Mouse (Mus musculus) embryonic fibroblast, embryonic 13.5 days (primary cell): ENCODE data around the gene Xpnpep2. TPM values are rescaled to one million over a fixed set of nuclear protein-coding genes. Genes with fewer than 3 reads are reported as not detected.
A peak's percentile ranks its signal among the peaks of the same experiment; 100 is the strongest.

ENCODE experiments used
- H3K27ac ChIP-seq: 2 replicates; pipeline ENCODE4 v1.5.1; 2012; ENCODE audit warnings: low read length, control low read depth, inconsistent platforms; ENCODE audit not compliant: insufficient read depth
- H3K4me1 ChIP-seq: 2 replicates; pipeline ENCODE4 v1.6.1; 2011; ENCODE audit warnings: low read length; ENCODE audit not compliant: control insufficient read depth, insufficient read depth
- H3K4me3 ChIP-seq: 2 replicates; pipeline ENCODE4 v1.5.1; 2011; ENCODE audit warnings: mild to moderate bottlenecking, control low read depth, low read length; ENCODE audit not compliant: insufficient read depth
- CTCF ChIP-seq: IDR thresholded peaks from 2 replicates; pipeline ENCODE4 v1.5.1; 2011; ENCODE audit warnings: mild to moderate bottlenecking, control low read depth, low read length, moderate library complexity, borderline replicate concordance; ENCODE audit not compliant: insufficient read depth
- POLR2A ChIP-seq: IDR thresholded peaks from 2 replicates; pipeline ENCODE4 v1.6.1; 2011; ENCODE audit warnings: low read depth, mild to moderate bottlenecking, control low read depth, low read length, moderate library complexity
- polyA plus RNA-seq: library from polyadenylated mRNA; stranded (reverse); fragments of >200 nt; gene quantifications from 2 replicates; pipeline ENCODE4 v1.2.4, GENCODE M21; 2011; ENCODE audit warnings: low read depth; ENCODE audit not compliant: missing spikeins, insufficient read length

Gene Xpnpep2
- 1.5 and 1.6 TPM in 2 replicates for polyA plus RNA-seq

GRCm38 (mm10) chrX:48108394-48109315 is at the start of gene Xpnpep2:
TSS of gene Xpnpep2 (plus strand) at chrX:48108725.
- H3K4me1 ChIP-seq: peaks cover 5% of the 10 kb centered on the region; the same call in 1 of the 2 replicates
- no peak for TF ChIP-seq CTCF
- TF ChIP-seq POLR2A: no peak
- peak within 1 kb of the TSS; percentile 54; the same call in 1 of the 2 replicates for H3K27ac ChIP-seq
- no peak within 1 kb of the TSS for H3K4me3 ChIP-seq

GRCm38 (mm10) chrX:48062481-48062880 is 46.0 kb upstream of the Xpnpep2 start:
- no peak for TF ChIP-seq POLR2A
- TF ChIP-seq CTCF: no peak
- Histone ChIP-seq H3K4me1 (no peaks in the 10 kb centered on the region), H3K27ac (no peak overlapping the region), H3K4me3 (no peak overlapping the region)

- no peak for TF ChIP-seq POLR2A
- no peak for TF ChIP-seq CTCF
Measured at GRCm38 (mm10) chrX:48064166-48064853, 44.2 kb upstream of the Xpnpep2 start.

GRCm38 (mm10) chrX:48066891-48067290 is 41.6 kb upstream of the Xpnpep2 start:
- no peaks in the 10 kb centered on the region for H3K4me1 ChIP-seq
- no peak overlapping the region for H3K27ac ChIP-seq
- TF ChIP-seq POLR2A: no peak
- TF ChIP-seq CTCF: no peak

More at GRCm38 (mm10) chrX:48064166-48064853, 44.2 kb upstream of the Xpnpep2 start:
- no peaks in the 10 kb centered on the region for H3K4me1 ChIP-seq
- no peak overlapping the region for H3K4me3 ChIP-seq
- H3K27ac ChIP-seq: no peak overlapping the region

GRCm38 (mm10) chrX:48071961-48072360 is 36.6 kb upstream of the Xpnpep2 start:
- Histone ChIP-seq H3K4me1 (no peaks in the 10 kb centered on the region), H3K4me3 (no peak overlapping the region), H3K27ac (no peak overlapping the region)
- TF ChIP-seq POLR2A (no peak), CTCF (no peak)

More at GRCm38 (mm10) chrX:48066891-48067290, 41.6 kb upstream of the Xpnpep2 start:
- no peak overlapping the region for H3K4me3 ChIP-seq

- no peaks in the 10 kb centered on the region for H3K4me1 ChIP-seq
- no peak overlapping the region for H3K4me3 ChIP-seq
- TF ChIP-seq CTCF: no peak
- no peak for TF ChIP-seq POLR2A
- no peak overlapping the region for H3K27ac ChIP-seq
Measured at GRCm38 (mm10) chrX:48072401-48072800, 36.1 kb upstream of the Xpnpep2 start.

GRCm38 (mm10) chrX:48074691-48075090 is 33.8 kb upstream of the Xpnpep2 start:
- TF ChIP-seq CTCF (no peak), POLR2A (no peak)
- H3K4me1 ChIP-seq: no peaks in the 10 kb centered on the region
- H3K27ac ChIP-seq: no peak overlapping the region
- H3K4me3 ChIP-seq: no peak overlapping the region

GRCm38 (mm10) chrX:48076806-48077425 is 31.6 kb upstream of the Xpnpep2 start:
- TF ChIP-seq CTCF: no peak
- no peak for TF ChIP-seq POLR2A
- Histone ChIP-seq H3K4me1 (no peaks in the 10 kb centered on the region), H3K27ac (peak overlapping the region; percentile 41; the same call in 1 of the 2 replicates), H3K4me3 (no peak overlapping the region)

- no peaks in the 10 kb centered on the region for H3K4me1 ChIP-seq
- no peak overlapping the region for H3K4me3 ChIP-seq
- TF ChIP-seq CTCF: no peak
- no peak for TF ChIP-seq POLR2A
- H3K27ac ChIP-seq: no peak overlapping the region; the same call in 1 of the 2 replicates
Measured at GRCm38 (mm10) chrX:48082364-48082763, 26.2 kb upstream of the Xpnpep2 start.
